Mouse (Mus musculus) hindbrain, embryonic 14.5 days (tissue): Measurements from ENCODE around the gene Ppil6. TPM values are rescaled to one million over a fixed set of nuclear protein-coding genes. Genes with fewer than 3 reads are reported as not detected.
A peak's percentile ranks its signal among the peaks of the same experiment; 100 is the strongest.

Experiments
- ATAC-seq: fragments of 200-750 bp; cut with Nextera tagmentation; 2 replicates; pipeline ENCODE4 v1.8.0; 2017; ENCODE audit warnings: moderate number of reproducible peaks, mild to moderate bottlenecking, moderate TSS enrichment, moderate library complexity; ENCODE audit not compliant: low FRiP score
- DNase-seq: peaks from one replicate; pipeline ENCODE4 v3.0.0-alpha.2; 2015; ENCODE audit warnings: low spot score
- H3K27ac ChIP-seq: fragments of 300-500 bp; sonication (generic); 2 replicates; pipeline ENCODE4 v1.5.1; 2014; ENCODE audit warnings: mild to moderate bottlenecking, moderate library complexity
- H3K27me3 ChIP-seq: fragments of 300-500 bp; sonication (generic); 2 replicates; pipeline ENCODE4 v1.6.1; 2014; ENCODE audit warnings: mild to moderate bottlenecking, low read length, mixed read lengths; ENCODE audit not compliant: control insufficient read depth, insufficient read depth
- H3K36me3 ChIP-seq: fragments of 300-500 bp; sonication (generic); replicated peaks from 2 replicates; pipeline ENCODE4 v1.6.1; 2014; ENCODE audit not compliant: control insufficient read depth, insufficient read depth
- H3K4me1 ChIP-seq: fragments of 300-500 bp; sonication (generic); replicated peaks from 2 replicates; pipeline ENCODE4 v1.6.1; 2014; ENCODE audit warnings: antibody characterized with exemption, low read length, mixed read lengths; ENCODE audit not compliant: control insufficient read depth, insufficient read depth
- H3K4me2 ChIP-seq: fragments of 300-500 bp; sonication (generic); replicated peaks from 2 replicates; pipeline ENCODE4 v1.6.1; 2014; ENCODE audit warnings: mild to moderate bottlenecking, moderate library complexity
- H3K4me3 ChIP-seq: fragments of 300-500 bp; sonication (generic); replicated peaks from 2 replicates; pipeline ENCODE4 v1.5.1; 2014; ENCODE audit warnings: mild to moderate bottlenecking, low read length
- H3K9ac ChIP-seq: fragments of 300-500 bp; sonication (generic); 2 replicates; pipeline ENCODE4 v1.6.1; 2014
- H3K9me3 ChIP-seq: fragments of 300-500 bp; sonication (generic); 2 replicates; pipeline ENCODE4 v1.6.1; 2016; ENCODE audit warnings: low read length; ENCODE audit not compliant: control insufficient read depth
- WGBS: fragments of 180-500 bp; shearing (Covaris S2); extraction: QIAGEN DNeasy Blood & Tissue Kit; methylation state at CpG from one replicate; pipeline ENCODE4 v1.1.7; 2014; 5-methylcytosine and 5-hydroxymethylcytosine counted together
- polyA plus RNA-seq: library from polyadenylated mRNA; unstranded; fragments of >200 nt; fragmentation: Nextera tagmentation; extraction: Ambion mirVana; gene quantifications from 2 replicates; pipeline ENCODE4 v1.2.1, GENCODE M21; 2014

Gene Ppil6
- polyA plus RNA-seq, 1 experiment from 2014 or later, result 6.1 TPM

- H3K4me2 ChIP-seq, result no peak overlapping the region
- H3K9me3 ChIP-seq, result no peaks in the 10 kb centered on the region
- no peaks in the 10 kb centered on the region; the same call in 1 of the 2 replicates for H3K4me1 ChIP-seq
- DNase-seq (no peak), ATAC-seq (no peak)
- no peak overlapping the region for H3K27ac ChIP-seq
- peaks cover 59% of the 10 kb centered on the region for H3K36me3 ChIP-seq
- no peaks in the 10 kb centered on the region for H3K27me3 ChIP-seq
- 87% methylated on average over 3 of the region's 3 CpGs for WGBS
- H3K9ac ChIP-seq, result no peak overlapping the region
- no peak overlapping the region for H3K4me3 ChIP-seq
These were observed 29.0 kb upstream of the Ppil6 start for GRCm38 (mm10) chr10:41461057-41461722.

- 31% methylated on average over 15 of the region's 15 CpGs for WGBS
- no peaks in the 10 kb centered on the region for H3K27me3 ChIP-seq
- H3K4me3 ChIP-seq, result no peak overlapping the region
- H3K9me3 ChIP-seq, result no peaks in the 10 kb centered on the region
- peaks cover 38% of the 10 kb centered on the region for H3K36me3 ChIP-seq
- no peaks in the 10 kb centered on the region; the same call in 1 of the 2 replicates for H3K4me1 ChIP-seq
- H3K27ac ChIP-seq, result no peak overlapping the region
- no peak overlapping the region for H3K4me2 ChIP-seq
- DNase-seq (no peak), ATAC-seq (peak; percentile 27; the same call in 1 of the 2 replicates)
- no peak overlapping the region for H3K9ac ChIP-seq
These were observed 25.8 kb upstream of the Ppil6 start for GRCm38 (mm10) chr10:41464401-41464955.

- no peak for DNase-seq
- H3K9me3 ChIP-seq, result no peaks in the 10 kb centered on the region
- no peak overlapping the region for H3K9ac ChIP-seq
- no peaks in the 10 kb centered on the region for H3K4me1 ChIP-seq
- H3K27ac ChIP-seq, result no peak overlapping the region
- H3K4me3 ChIP-seq, result no peak overlapping the region
- WGBS, result 23% methylated on average over 6 of the region's 6 CpGs
- peaks cover 32% of the 10 kb centered on the region for H3K36me3 ChIP-seq
- no peak for ATAC-seq
- no peak overlapping the region for H3K4me2 ChIP-seq
- no peaks in the 10 kb centered on the region for H3K27me3 ChIP-seq
These were observed 22.9 kb upstream of the Ppil6 start for GRCm38 (mm10) chr10:41467325-41467724.

- ATAC-seq (no peak), DNase-seq (no peak)
- H3K4me2 ChIP-seq, result no peak overlapping the region
- H3K9me3 ChIP-seq, result no peaks in the 10 kb centered on the region
- H3K4me3 ChIP-seq, result no peak overlapping the region
- 0 out of 2 replicates have a peak, but pooled peaks cover under 1% of the 10 kb centered on the region for H3K4me1 ChIP-seq
- H3K27ac ChIP-seq, result no peak overlapping the region
- H3K9ac ChIP-seq, result no peak overlapping the region
- peaks cover 13% of the 10 kb centered on the region for H3K36me3 ChIP-seq
- whole genome bisulfite sequencing, result 88% methylated on average over 3 of the region's 3 CpGs
- no peaks in the 10 kb centered on the region for H3K27me3 ChIP-seq
These were observed 19.5 kb upstream of the Ppil6 start for GRCm38 (mm10) chr10:41470693-41471092.

- H3K36me3 ChIP-seq, result no peaks in the 10 kb centered on the region
- DNase-seq, result no peak
- H3K27me3 ChIP-seq, result no peaks in the 10 kb centered on the region
- no peak overlapping the region for H3K27ac ChIP-seq
- peaks cover 13% of the 10 kb centered on the region; the same call in 1 of the 2 replicates for H3K4me1 ChIP-seq
- no peak overlapping the region for H3K9ac ChIP-seq
- no peak for ATAC-seq
- no peak overlapping the region for H3K4me3 ChIP-seq
- H3K9me3 ChIP-seq, result no peaks in the 10 kb centered on the region
- H3K4me2 ChIP-seq, result no peak overlapping the region
These were observed 17.7 kb upstream of the Ppil6 start for GRCm38 (mm10) chr10:41472534-41472933.

GRCm38 (mm10) chr10:41472962-41473481 lies 17.2 kb upstream of the Ppil6 start:
- Histone ChIP-seq H3K4me3 (no peak overlapping the region), H3K36me3 (no peaks in the 10 kb centered on the region), H3K9me3 (no peaks in the 10 kb centered on the region), H3K27ac (no peak overlapping the region), H3K4me2 (no peak overlapping the region), H3K4me1 (peaks cover 13% of the 10 kb centered on the region; the same call in 1 of the 2 replicates), H3K9ac (no peak overlapping the region), H3K27me3 (no peaks in the 10 kb centered on the region)
- DNase-seq (no peak), ATAC-seq (no peak)
- 74% methylated on average over 5 of the region's 5 CpGs for WGBS

- H3K9me3 ChIP-seq, result no peaks in the 10 kb centered on the region
- H3K27ac ChIP-seq, result no peak overlapping the region
- WGBS, result 89% methylated on average over 6 of the region's 6 CpGs
- ATAC-seq (no peak), DNase-seq (no peak)
- no peaks in the 10 kb centered on the region for H3K36me3 ChIP-seq
- peaks cover 13% of the 10 kb centered on the region; the same call in 1 of the 2 replicates for H3K4me1 ChIP-seq
- no peak overlapping the region for H3K4me3 ChIP-seq
- no peak overlapping the region for H3K4me2 ChIP-seq
- no peaks in the 10 kb centered on the region for H3K27me3 ChIP-seq
- H3K9ac ChIP-seq, result no peak overlapping the region
These were observed 16.3 kb upstream of the Ppil6 start for GRCm38 (mm10) chr10:41473782-41474468.

GRCm38 (mm10) chr10:41474981-41475391 lies 15.3 kb upstream of the Ppil6 start:
- Histone ChIP-seq H3K9me3 (no peaks in the 10 kb centered on the region), H3K27me3 (no peaks in the 10 kb centered on the region), H3K4me3 (no peak overlapping the region), H3K27ac (no peak overlapping the region), H3K9ac (no peak overlapping the region), H3K4me1 (peaks cover 13% of the 10 kb centered on the region; the same call in 1 of the 2 replicates), H3K36me3 (no peaks in the 10 kb centered on the region), H3K4me2 (no peak overlapping the region)
- no peak for ATAC-seq
- DNase-seq, result no peak
- WGBS, result 85% methylated on average over 1 of the region's 1 CpGs
